Mouse (Mus musculus) spleen, adult 2 months (tissue): ENCODE results near the gene Rab3il1.

ENCODE experiments used
- CTCF ChIP-seq: fragments of 200-500 bp; IDR thresholded peaks from 2 replicates; pipeline ENCODE4 v1.5.1; 2011; ENCODE audit warnings: mild to moderate bottlenecking, inconsistent platforms; ENCODE audit not compliant: insufficient read depth, insufficient read length, insufficient replicate concordance; ENCODE audit errors: extremely low read depth
- POLR2A ChIP-seq: fragments of 200-500 bp; IDR thresholded peaks from 2 replicates; pipeline ENCODE4 v1.6.1; 2011; ENCODE audit warnings: low read depth, low read length, inconsistent platforms

- TF ChIP-seq CTCF, result no peak
- no peak for TF ChIP-seq POLR2A
These were observed 71.7 kb downstream of the Rab3il1 start for GRCm38 (mm10) chr19:10073145-10073544.
